Mouse (Mus musculus) urinary bladder, postnatal 4 days (tissue): ENCODE results near the gene Nabp2.

Experiments used
- DNase-seq, 2 experiments: peaks; one replicate each; pipeline ENCODE4 v3.0.0; 2021 to 2022; ENCODE audit warnings: low spot score in 2 of 2

The Nabp2 gene

DNA sequence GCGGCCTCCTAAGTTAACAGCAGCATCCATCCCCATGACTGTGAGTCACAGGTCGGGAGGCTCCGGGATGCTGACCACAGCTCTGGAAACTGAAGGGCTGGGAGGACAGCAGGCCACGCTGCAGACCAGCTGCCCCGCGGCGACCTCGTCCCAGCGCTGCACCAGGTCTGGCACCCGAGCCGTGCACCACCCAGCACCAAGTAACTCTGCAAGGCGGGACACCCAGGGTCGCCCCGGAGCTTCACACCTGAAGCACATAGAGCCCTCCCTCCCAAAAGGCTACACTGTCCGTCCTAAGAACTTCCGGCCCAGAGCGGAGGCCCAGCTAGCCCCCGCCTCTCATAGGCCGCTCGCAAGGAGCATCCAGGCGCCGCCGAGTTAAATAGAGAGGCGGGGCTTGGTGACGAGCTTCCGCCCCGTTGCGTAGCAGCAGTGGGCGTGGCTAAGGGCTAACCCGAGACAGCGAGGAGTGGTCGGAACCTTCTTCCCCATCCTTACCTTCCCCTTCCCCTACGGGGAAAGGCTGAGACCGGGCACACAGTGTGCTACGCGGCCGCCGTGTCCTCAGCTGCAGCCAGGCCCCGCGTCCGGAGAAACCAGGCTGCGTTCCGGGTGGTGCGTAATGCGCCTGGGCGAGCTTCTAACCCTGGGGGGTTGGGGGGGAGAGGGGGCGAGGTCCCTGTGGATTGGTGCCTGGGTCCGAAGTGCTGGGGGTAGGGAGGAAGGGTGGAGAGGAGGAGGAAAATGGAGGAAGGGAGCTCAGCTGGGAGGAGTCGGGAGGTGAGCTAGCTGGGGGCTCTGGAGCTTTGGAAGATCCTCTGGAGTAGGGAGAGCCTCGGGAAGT is at the start of gene Nabp2, which contains the start of gene Rnf41:
Nabp2 (minus strand) TSS at position 282 of the 844 bp plus-strand sequence.
Rnf41 (plus strand) TSS at position 447 of the 844 bp plus-strand sequence.
- DNase-seq = peak; percentile 95 to 96

DNA sequence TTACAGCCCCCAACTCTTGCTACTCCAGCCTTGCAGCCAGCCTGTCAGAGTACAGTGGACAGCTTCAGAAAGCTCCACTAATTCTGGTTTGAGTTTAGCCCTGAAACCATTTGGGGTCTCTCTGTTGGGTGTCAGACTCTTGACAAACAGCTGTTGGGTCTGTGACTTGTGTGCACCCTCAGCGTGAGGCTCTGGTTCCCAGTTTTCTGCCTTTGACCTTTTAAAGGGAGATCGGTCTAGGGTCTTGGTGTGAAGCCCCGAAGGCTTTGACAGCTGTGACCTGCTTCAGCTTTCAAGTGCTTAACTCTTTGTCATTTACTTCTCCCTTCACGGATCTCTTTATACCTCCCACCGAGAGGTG is 49.0 kb upstream of the Nabp2 start:
- no peak for DNase-seq

DNA sequence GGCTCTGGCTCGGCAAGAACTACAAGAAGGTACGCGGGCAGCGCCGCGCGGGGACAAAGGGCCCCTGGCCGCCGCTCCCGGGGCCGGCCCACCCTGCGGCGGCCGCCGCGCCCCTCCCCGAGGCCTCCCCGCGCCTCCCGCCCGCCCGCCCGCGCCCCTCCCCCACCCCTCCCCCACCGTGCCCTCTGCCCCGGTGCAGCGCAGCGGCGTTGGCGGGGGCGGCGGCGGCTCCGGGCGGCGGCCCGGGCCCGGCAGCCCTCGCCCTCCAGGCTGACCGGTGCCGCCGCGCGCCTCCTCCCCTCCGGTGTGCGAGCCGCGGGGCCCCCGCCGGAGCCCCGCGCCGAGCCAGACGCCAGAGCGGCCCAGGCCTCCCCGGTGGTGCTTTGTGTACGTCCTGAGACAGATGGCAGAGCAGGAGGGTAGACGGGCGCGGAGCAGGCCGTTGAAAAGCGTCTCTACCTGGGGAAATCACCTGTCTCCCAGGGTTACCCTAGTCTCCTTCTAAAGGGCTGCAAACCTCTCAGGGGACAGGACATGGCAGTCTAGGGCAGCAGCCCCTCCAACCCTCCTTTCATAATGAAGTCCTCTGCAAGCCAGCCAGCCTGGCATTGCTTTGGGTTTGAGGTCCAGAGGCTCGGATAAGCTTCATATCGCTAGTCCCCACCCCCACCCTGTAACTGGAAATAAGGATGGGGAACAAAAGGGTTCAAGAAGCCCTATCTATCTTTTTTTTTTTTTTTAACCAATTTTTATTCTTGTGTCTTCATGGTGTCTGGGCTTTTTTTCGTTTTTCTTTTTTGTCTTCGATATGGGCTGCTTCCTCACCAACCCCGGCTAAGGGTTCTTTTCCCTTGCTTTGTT is 48.3 kb upstream of the Nabp2 start:
- peak in 1 of 2 experiments; percentile 39 for DNase-seq

DNA sequence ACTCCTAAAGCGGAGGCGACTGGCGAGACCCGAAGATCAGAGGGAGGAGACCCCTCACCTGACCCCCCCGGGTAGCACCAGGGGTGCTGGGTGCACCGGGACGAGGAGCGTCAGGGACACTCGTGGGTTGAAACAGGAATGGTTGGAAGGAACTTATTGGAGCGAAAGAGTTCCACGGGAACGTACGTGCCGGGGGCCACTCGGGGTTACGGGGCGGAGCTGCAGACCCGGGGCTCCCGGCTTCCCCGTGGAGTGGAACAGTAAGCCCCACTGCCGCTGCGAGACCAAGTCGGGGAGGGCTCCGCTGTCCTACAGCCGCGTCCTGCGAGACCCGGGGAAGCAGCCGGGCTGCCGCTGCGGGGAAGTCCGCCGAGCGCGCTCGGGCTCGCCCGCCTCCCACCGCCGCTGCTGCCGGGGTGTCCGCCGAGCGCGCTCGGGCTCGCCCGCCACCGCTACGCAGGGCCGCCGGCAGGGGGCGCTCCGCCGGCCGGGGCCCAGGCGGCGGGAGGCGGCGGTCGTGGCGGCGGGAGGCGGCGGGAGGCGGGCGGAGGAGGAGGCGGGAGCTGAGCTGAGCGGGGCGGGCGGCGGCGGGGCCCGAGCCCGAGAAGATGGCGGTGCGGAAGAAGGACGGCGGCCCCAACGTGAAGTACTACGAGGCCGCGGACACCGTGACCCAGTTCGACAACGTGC is 47.6 kb upstream of the Nabp2 start, which contains the start of gene Smarcc2:
Smarcc2 (plus strand) TSS at position 530 of the 690 bp plus-strand sequence.
- DNase-seq = peak; percentile 85 to 86

DNA sequence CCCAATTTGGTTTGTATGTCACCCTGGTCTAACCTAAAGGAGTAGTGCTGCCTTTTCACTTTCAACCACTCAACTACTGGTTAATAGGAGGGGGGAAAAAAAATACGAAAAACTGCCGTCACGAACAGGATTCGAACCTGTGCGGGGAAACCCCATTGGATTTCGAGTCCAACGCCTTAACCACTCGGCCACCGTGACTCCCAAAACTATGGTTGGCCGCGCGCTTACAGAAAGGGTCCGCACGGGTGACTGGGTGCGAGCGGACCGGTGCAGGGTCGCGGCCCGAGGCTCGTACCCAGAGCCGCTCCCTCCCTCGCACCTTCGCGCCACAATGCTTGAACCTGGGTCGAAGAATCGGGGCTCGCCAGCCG is 47.0 kb upstream of the Nabp2 start:
- peak; percentile 84 to 95 for DNase-seq

DNA sequence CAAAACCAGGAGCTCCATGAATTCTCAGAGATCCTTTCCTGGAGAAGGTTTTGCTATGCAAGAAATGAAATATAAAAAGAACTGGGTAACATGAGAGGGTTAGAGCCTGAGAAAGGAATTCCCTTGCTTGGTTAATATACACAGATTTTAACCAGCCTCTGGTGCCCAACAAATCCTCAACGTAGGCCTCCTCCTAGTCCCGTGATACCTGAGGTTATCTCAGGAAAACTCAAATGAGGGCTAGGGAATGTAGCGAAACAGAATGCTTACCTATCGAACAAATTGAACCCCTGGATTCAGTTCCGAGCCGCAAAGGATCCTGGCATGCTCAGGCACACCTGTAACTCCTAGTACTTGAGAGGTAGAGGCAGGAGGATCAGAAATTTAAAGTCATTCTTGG is 46.4 kb upstream of the Nabp2 start:
- no peak for DNase-seq

DNA sequence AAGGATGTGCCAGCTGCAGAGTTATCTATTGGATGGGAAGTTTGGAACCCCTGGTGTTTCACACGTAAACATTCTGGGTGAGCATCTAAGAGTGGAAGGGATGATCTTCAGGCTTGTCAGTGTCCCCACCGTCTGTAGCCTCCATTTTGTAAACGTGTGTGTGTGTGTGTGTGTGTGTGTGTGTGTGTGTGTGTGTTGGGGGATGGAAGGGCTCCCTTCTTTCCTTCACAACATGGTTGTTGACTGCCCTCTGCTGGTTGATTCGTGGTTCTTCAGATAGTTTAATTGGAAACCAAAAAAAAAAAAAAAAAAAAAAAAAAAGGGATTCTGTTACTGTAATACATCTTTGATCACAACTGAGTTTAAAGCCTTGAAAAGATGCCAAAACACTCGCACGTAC is 44.0 kb upstream of the Nabp2 start:
- DNase-seq = peak; percentile 38 to 75

DNA sequence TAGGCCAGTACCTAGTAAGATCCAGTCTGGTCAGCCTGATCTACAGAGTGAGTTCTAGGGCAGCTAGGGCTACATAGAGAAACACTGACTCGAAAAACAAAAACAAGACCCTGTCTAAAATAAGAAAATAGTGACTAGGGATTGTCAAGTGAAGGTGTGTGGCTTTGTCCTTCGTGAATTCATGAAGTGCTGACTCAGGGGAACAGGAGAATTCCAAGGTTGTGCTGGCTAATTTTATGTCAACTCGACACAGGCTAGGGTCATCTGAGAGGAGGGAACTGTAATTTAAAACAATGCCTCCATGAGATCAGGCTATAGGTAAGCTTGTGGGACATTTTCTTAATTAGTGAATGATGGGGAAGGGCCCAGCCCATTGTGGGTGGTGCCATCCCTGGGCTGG is 43.2 kb upstream of the Nabp2 start:
- DNase-seq = no peak

DNA sequence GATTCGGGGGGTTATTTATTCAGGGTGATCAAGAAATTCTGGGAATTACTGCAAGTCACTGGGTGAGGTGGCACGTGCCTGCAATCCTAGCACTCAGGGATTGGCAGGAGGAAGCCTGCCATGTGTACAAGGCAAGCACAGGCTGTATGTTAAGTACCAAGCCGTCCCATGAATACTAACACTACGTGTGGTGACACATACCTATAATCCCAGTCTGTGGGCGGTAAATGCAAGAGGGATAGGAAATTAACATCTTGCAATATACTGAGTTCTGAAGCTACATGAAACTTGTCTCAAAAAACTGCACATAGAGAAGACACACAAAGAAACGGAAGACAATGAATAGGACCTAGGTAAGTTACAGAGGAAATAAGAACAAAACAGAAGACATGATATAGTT is 39.7 kb upstream of the Nabp2 start:
- DNase-seq = no peak

DNA sequence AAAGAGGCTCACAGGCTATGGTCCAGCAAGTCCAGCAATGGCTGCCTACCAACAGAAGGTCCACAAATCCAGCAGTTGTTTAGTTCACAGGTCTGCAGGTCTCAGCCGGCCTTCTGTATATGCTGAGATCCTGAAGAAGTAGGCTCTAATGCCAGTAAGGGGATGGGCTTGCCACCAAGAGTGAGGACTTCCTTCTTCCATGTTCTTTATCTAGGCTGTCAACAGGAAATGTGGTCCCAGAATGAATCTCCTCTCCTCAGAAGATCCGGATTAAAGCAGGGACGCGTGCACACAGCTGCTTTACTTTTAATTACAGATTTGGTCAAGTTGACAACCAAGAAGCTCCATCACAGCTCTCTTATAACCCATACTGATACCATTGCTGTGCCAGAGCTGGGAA is 34.1 kb upstream of the Nabp2 start:
- no peak for DNase-seq

DNA sequence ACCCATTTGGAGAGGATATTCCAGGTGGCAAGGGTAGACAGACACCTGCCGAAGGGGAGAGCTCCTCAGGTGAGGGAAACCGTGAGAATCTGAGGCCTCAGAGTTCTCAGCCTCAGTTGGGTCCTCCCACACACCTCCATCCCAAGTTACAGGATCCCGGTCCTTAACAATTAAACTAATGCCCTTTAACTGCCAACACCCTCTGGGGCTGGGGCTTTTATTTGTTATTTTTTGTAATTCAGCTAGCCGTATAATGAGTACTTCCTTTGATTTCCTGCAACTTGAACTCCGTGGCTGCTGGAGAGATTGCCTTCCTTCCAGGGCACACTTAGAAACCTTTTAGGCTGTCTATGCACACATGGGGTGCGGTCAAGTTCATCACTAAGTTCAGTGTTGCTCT is 33.1 kb upstream of the Nabp2 start:
- DNase-seq = no peak

DNA sequence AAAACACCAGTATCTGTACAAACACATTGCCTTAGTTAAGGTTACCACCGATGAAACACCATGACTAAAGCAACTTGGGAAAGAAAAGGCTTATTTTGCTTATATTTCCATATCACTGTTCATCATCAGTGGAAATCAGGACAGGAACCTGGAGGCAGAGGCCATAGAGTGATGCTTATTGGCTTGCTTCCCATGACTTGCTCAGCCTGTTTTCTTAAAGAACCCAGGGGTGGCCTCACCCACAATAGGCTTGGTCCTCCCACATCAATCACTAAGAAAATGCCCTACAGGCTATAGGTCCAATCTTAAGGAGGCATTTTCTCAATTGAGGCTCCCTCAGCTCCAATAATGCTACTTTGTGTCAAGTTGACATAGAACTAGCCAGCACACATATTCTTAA is 31.4 kb upstream of the Nabp2 start:
- DNase-seq = no peak

DNA sequence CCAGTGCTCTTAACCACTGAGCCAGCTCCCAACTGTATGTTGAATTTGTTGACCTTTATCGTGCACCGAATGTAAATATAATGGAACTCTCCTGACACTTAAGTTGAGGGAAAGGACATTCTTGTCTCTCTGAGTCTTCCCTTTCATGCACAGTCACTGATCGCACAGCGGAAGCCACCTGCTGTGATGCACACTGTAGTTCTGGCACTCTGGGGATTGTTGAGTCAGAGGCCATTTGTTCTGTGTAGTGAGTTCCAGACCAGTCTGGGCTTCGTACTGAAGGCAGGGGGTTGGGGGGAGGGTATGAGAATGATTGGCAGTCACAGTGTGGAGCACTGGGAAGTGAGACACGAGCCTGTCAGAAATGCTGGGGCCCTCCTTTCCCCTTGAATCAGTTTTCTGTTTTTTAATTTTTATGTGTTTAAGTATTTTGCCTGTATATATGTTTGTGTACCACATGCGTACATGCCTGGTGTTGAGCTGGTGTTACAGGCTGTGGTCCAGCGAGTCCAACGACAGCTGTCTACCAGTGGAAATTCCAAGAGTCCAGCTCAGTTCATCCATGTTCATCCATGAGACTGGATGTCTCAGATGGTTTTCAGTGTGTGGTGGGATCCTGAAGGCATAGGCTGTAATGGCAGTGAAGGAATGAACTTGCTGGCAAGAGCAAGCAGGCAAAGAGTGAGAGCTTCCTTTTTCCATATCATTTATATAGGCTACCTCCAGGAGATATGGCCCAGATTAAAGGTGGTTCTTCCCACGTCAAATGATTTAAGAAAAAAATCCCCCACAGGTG is 30.2 kb upstream of the Nabp2 start:
- DNase-seq = no peak

DNA sequence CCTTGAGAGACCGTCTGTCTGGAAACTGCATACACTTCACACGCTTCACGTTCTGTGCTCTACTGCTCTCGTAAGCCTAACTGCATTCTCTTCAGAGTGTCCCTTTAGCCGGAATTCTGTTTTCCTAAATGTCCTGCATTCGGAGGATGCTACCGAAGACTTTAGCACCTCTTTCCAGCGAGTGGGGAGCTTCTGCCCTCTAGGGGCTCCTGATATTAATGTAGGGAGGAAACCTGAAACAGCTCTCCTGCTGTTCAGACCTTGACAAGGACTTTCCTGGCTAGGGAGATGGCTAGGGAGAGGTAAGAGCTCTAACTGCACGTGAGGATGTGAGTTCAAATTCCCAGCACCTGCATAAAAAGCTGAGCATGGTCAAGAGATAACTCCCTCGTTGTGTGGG is 29.1 kb upstream of the Nabp2 start:
- DNase-seq = no peak

DNA sequence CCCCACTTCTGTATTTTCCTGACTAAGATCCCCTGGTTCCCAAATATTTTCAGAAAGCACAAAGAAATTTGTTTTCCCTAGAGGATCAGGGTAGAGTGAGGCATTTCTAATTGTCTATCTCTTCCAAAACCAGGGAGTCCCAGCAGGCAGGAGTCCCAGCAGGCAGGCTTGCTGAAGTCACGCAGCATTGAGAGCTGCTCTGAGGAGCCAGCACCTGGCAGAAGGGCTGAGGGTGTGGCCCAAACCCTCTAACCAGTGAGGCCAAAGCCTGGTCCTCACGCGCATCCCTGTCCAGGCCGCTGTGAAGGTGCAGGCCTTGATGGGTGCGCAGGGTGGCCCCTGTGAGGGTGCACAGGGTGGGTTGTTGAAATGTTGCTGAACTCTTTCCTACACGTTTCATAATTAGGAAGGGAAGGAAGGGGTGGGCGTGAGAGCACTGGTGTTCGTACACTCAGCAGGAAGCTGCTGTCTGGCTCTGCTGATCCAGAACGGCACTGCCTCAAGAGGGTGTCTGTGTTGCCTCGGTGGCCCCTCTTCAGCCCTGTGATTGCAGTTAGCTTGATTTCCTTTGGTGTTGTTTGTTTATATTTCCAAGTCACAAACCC is 27.5 kb upstream of the Nabp2 start:
- DNase-seq = no peak

DNA sequence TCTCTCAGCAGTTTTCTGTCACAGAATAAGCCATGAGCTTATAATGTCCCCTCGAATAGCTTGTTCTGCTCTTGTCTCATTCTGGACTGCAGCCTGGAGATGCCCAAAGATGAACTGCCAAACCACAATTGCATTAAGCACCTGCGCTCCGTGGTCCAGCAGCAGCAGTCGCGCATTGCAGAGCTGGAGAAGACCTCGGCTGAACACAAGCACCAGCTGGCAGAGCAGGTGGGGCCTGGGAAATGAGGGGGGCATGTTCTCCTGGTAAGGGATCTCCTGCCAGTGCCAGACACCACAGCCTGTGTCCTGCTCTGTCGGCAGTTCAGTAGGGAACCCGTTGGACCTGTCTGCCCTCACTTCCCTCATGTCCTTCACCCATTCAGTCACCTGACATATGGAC is 25.1 kb upstream of the Nabp2 start:
- no peak for DNase-seq

DNA sequence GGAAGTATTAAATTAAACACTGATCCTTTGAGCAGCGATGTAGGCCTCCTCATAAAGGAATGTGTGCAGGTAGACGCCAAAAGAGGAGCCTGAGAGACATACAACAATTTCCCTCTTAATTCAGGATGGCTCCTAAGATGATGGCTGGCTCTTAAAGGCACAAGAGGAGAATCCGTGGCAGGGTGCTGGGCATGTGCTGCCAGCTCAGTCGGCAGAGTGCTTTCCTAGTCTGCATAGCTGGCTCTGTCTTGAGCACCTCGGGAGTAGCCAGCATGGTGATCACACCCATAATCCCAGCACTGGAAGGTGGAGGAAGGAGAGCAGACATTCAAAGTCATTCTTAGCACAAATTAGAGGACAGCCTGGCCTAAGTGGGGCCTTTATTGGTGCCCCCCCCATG is 24.6 kb upstream of the Nabp2 start:
- no peak for DNase-seq

DNA sequence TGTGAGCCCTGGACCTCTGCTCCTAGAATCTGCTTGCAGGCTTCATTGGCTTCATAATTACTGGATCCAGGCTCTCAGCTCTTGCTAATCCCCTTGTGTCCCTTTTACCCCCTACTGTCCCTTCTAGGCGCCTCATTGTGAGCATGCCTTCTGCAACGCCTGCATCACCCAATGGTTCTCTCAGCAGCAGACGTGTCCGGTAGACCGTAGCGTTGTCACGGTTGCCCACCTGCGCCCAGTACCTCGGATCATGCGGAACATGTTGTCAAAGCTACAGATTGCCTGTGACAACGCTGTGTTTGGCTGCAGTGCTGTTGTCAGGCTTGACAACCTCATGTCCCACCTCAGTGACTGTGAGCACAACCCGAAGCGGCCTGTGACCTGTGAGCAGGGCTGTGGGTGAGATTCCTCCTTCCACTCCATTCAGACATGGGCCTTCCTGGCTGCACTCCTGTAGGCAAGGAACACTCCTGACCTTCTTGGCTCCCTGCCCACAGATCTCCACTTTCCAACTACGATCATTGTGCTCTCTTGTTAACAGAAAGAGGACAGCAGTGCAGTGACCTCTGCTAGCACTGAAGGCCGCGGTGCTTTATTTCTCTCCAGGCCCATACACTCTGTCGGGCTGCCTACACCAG is 24.0 kb upstream of the Nabp2 start:
- DNase-seq = peak in 1 of 2 experiments; percentile 63

DNA sequence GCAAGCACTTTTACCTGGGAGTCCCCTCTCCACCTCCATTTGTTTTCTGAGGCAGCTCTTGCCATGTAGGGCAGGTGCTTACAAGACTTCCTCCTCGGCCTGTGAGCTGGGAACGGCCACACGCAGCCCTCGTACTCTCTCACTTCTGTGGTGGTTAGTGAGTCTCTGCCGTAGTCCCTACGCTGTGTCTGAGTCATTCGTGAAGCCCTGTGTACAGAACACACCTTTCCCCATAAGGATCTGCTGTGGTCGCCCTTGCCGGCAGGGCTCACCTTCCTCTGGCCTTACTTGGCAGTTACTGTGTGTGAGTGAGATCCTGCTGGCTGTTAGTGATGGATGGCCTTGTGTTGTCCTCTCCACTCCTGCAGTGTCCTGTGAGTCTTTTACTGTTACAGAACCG is 23.4 kb upstream of the Nabp2 start:
- no peak for DNase-seq

DNA sequence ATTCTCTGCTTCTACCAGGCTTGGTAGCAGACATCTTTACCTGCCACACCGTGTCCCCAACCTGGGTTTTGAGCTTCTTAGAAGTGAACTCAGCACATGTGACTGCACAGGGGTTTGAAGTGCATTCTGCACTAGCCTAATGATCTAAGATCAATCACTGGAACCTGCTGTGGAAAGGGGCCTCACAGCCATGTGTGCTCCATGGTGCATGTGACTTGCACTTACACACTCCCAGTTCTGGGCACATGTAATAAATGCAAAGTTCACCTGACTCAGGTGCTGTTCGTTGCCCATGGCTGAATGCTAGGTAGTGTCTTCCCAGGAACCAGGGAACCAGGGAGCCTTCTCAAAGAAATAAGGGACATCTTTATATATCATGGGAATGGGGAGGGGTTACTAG is 22.1 kb upstream of the Nabp2 start:
- no peak for DNase-seq

DNA sequence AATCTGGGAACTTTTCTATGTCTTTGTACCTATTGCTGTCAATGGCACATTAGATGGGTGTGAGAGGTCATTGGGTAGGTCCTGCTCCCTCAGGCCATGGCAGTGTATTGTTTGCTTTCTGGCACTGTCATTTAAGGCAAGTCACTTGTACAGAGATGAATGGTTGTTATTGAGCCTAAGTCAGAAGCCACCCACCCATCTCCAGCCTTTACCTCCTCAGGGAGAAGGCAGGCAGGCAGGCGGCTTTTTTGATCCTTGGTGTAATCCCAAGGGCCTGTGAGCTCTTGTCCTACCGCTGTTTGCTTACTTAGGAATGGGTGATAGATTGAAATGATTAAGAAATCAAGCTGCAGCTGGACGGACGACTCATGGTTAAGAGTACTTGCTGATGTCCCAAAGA is 18.2 kb upstream of the Nabp2 start:
- no peak for DNase-seq
